Comparison of ENCODE assay signal across 8 mouse cellular contexts in the genomic region with DNA sequence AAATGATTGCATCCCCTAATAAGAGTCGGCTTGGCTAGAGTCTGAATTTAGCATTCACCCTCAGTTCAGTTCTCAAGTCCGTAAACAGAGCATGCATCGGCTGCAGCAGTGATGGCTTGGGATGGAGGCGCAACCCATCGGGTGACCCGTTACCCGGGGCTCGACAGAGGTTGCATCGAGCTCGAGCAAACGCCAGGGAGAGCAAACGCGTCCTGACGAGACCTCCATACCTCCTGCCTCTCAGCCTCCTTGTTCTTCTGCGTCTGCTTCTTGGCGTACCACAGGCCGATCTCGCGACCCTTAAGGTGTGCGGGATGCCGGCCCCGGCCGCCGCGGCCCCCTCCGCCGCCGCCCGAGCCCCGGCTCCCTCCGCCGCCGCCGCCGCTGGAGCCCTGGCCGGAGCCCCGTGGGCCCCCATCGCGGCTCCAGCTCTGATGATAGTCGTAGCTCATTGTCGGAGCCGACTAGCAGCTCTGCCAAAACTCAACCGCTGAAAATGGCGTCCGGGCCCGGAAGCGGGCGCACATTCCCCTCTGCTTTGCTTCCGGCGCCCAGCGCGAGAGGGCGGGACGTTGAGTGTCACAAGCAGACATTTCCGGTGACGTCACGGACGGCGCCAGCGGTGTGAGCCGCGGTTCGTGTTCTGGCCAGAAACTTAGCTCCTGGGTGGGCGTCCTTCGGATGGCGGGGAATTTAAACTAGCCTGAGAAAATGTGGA. TPM values are rescaled to one million over a fixed set of nuclear protein-coding genes. Genes with fewer than 3 reads are reported as not detected.
DNase-seq lines count a peak whose midpoint lies in the region; ATAC-seq lines count a peak whose summit lies in the region.

Gene Dhx36 (minus strand): TSS at position 517 of the 718 bp plus-strand sequence.

- ATAC-seq in hindbrain, embryonic 15.5 days (ENCODE audit: low FRiP score, low read depth): peak; percentile 99

- peaks cover 21% of the 10 kb centered on the region for H3K4me1 ChIP-seq in hindbrain, embryonic 15.5 days (replicated peaks)

- H3K27ac ChIP-seq in hindbrain, embryonic 15.5 days (replicated peaks): peak within 1 kb of the TSS; percentile 99

- H3K4me3 ChIP-seq in hindbrain, embryonic 15.5 days: peak within 1 kb of the TSS; percentile 100

- peak; percentile 95 for DNase-seq in T-cell, adult 2 months (ENCODE audit: low spot score)
- peak; percentile 96 for DNase-seq in cerebellum, postnatal 36 days
- DNase-seq in frontal cortex, postnatal 36 days (ENCODE audit: low spot score in 2 of 2): peak; percentile 98 to 99
- peak; percentile 96 for DNase-seq in left cerebral cortex, adult 11 months (ENCODE audit: low spot score)
- DNase-seq in lung, postnatal 4 days: peak; percentile 97
- DNase-seq in retina, postnatal 7 days (ENCODE audit: low read depth, low spot score): peak; percentile 96
- DNase-seq in urinary bladder, adult 2 months (ENCODE audit: low spot score): peak; percentile 87

- H3K27me3 ChIP-seq in hindbrain, embryonic 15.5 days: no peaks in the 10 kb centered on the region

- H3K9me3 ChIP-seq in hindbrain, embryonic 15.5 days: no peaks in the 10 kb centered on the region

- no peaks in the 10 kb centered on the region for H3K36me3 ChIP-seq in hindbrain, embryonic 15.5 days

- H3K9ac ChIP-seq in hindbrain, embryonic 15.5 days: peak within 1 kb of the TSS; percentile 99

- under 1% methylated on average over 66 of the region's 66 CpGs for WGBS in hindbrain, embryonic 15.5 days

- peak within 1 kb of the TSS; percentile 74 for H3K4me2 ChIP-seq in hindbrain, embryonic 15.5 days

RNA-seq across cellular contexts. Expression of gene Dhx36, which starts in this region (rescaled TPM):
- polyA plus RNA-seq in hindbrain, embryonic 15.5 days (2015; fragmentation: Nextera tagmentation; extraction: Ambion mirVana): 38.8 and 39.1 TPM in 2 replicates
- 20.5 and 23.0 TPM in 2 replicates for polyA plus RNA-seq in urinary bladder, adult 2 months (2012; rRNA removed)

Comparison
In these comparisons a context has a peak if more than half of its experiments do, and no peak if none do; other contexts are left out.
1. Peak in every context shown above with its lines: DNase-seq, ATAC-seq, H3K4me3 ChIP-seq and H3K27ac ChIP-seq.